8 mouse cellular contexts compared by ENCODE assay signal in genomic region chr4:57607247-57607942, GRCm38 (mm10). TPM values are rescaled to one million over a fixed set of nuclear protein-coding genes. Genes with fewer than 3 reads are reported as not detected.
A peak's percentile ranks its signal among the peaks of the same experiment; 100 is the strongest.
DNase-seq lines count a peak whose midpoint lies in the region; ATAC-seq and TF ChIP-seq lines count a peak whose summit lies in the region.

No protein-coding gene starts in this region.

- H3K9me3 ChIP-seq in hindbrain, postnatal 0 days (ENCODE audit: low read length): no peaks in the 10 kb centered on the region

- no peak overlapping the region for H3K4me3 ChIP-seq in cortical plate, adult 2 months (ENCODE audit: insufficient read depth, low read length)
- peak overlapping the region; percentile 13; the same call in 1 of the 2 replicates for H3K4me3 ChIP-seq in hindbrain, postnatal 0 days (ENCODE audit: low read length)

- 26% methylated on average over 22 of the region's 22 CpGs for WGBS in hindbrain, postnatal 0 days

- ATAC-seq in hindbrain, postnatal 0 days: peak; percentile 75
- ATAC-seq in megakaryocyte-erythroid progenitor cell, adult 5-6 weeks (replicated peaks; ENCODE audit: low FRiP score, low TSS enrichment, poor library complexity, severe bottlenecking): peak; percentile 59; the same call in 1 of the 2 replicates
- ATAC-seq in activated CD4-positive, CD25-positive, alpha-beta regulatory T cell, adult 4 months: no peak

- no peaks in the 10 kb centered on the region for H3K4me1 ChIP-seq in cortical plate, adult 2 months (ENCODE audit: control insufficient read depth, insufficient read depth, low read length)
- H3K4me1 ChIP-seq in hindbrain, postnatal 0 days (ENCODE audit: insufficient read depth, low read length): peaks cover 2% of the 10 kb centered on the region; the same call in 1 of the 2 replicates

- no peak overlapping the region for H3K27ac ChIP-seq in cortical plate, adult 2 months (ENCODE audit: insufficient read depth, low read length)
- no peak overlapping the region for H3K27ac ChIP-seq in hindbrain, postnatal 0 days

- TF ChIP-seq CTCF in cortical plate, adult 2 months (IDR thresholded peaks at IDR 0.05; ENCODE audit: extremely low read depth, insufficient read depth, low read length): peak; percentile 80
- peak; percentile 92 for TF ChIP-seq CTCF in hindbrain, postnatal 0 days (IDR thresholded peaks at IDR 0.05; ENCODE audit: low read depth)

- TF ChIP-seq POLR2A in cortical plate, adult 2 months (IDR thresholded peaks at IDR 0.05; ENCODE audit: extremely low read depth, insufficient read depth, low read length): no peak

- no peaks in the 10 kb centered on the region for H3K36me3 ChIP-seq in hindbrain, postnatal 0 days (ENCODE audit: insufficient read depth, low read length)

- H3K4me2 ChIP-seq in hindbrain, postnatal 0 days (ENCODE audit: low read depth, low read length): peak overlapping the region; percentile 49

- H3K9ac ChIP-seq in hindbrain, postnatal 0 days (replicated peaks; ENCODE audit: low read length): no peak overlapping the region; the same call in 1 of the 2 replicates

- peak; percentile 70 for DNase-seq in adrenal gland, adult 8-10 months
- peak; percentile 98 for DNase-seq in gastrocnemius, postnatal 10 days
- DNase-seq in hindbrain, postnatal 0 days (ENCODE audit: low spot score): peak; percentile 96
- DNase-seq in left cerebral cortex, adult 11 months (ENCODE audit: low spot score): peak; percentile 78
- peak; percentile 100 for DNase-seq in right cerebral cortex, postnatal 4 days

- H3K27me3 ChIP-seq in hindbrain, postnatal 0 days (ENCODE audit: insufficient read depth, low read length): no peaks in the 10 kb centered on the region

RNA-seq across cellular contexts. Expression of gene Pakap, which starts 39.4 kb away (rescaled TPM):
- total RNA-seq in adrenal gland, adult 8-10 months (2022): 10 to 100 TPM; 35.3 to 97.4 (median 63.1) TPM
- polyA plus RNA-seq in cortical plate, adult 2 months (2012; rRNA removed): 6.7 and 7.5 TPM in 2 replicates
- 10 to 100 TPM; 15.2 to 16.5 TPM for total RNA-seq in gastrocnemius, postnatal 10 days (2021)
- total RNA-seq in hindbrain, postnatal 0 days (2014; rRNA removed): 7.5 and 9.7 TPM in 2 replicates
- 13.1 and 14.3 TPM in 2 replicates for polyA plus RNA-seq in hindbrain, postnatal 0 days (2015; fragmentation: Nextera tagmentation; extraction: Ambion mirVana)
- not detected in 2 replicates for total RNA-seq in megakaryocyte-erythroid progenitor cell, adult 5-6 weeks (2014; fragmentation: Nextera tagmentation)
- not detected in 2 replicates for total RNA-seq in megakaryocyte-erythroid progenitor cell, adult 5-6 weeks (2017)
- polyA plus RNA-seq in activated CD4-positive, CD25-positive, alpha-beta regulatory T cell, adult 4 months (2017; shearing (Covaris generic)): 1 to 10 TPM; 1.5 to 2.0 TPM
